Mouse (Mus musculus) midbrain, embryonic 14.5 days (tissue): Measurements from ENCODE around the gene Extl2. TPM values are rescaled to one million over a fixed set of nuclear protein-coding genes. Genes with fewer than 3 reads are reported as not detected.
A peak's percentile ranks its signal among the peaks of the same experiment; 100 is the strongest.

Experiments used
- ATAC-seq: fragments of 200-750 bp; cut with Nextera tagmentation; 2 replicates; pipeline ENCODE4 v1.8.0; 2017; ENCODE audit warnings: moderate number of reproducible peaks, moderate library complexity; ENCODE audit not compliant: low FRiP score, low TSS enrichment
- DNase-seq: peaks from one replicate; pipeline ENCODE4 v3.0.0-alpha.2; 2015
- H3K27ac ChIP-seq: fragments of 300-500 bp; sonication (generic); replicated peaks from 2 replicates; pipeline ENCODE4 v1.5.1; 2014; ENCODE audit warnings: mild to moderate bottlenecking, low read depth, low read length, moderate library complexity
- H3K27me3 ChIP-seq: fragments of 300-500 bp; sonication (generic); 2 replicates; pipeline ENCODE4 v1.6.1; 2014; ENCODE audit warnings: low read length, control low read depth, mixed read lengths; ENCODE audit not compliant: control insufficient read depth, insufficient read depth
- H3K36me3 ChIP-seq: fragments of 300-500 bp; sonication (generic); 2 replicates; pipeline ENCODE4 v1.6.1; 2014; ENCODE audit warnings: low read length, control low read depth; ENCODE audit not compliant: control insufficient read depth, insufficient read depth
- H3K4me1 ChIP-seq: fragments of 300-500 bp; sonication (generic); 2 replicates; pipeline ENCODE4 v1.6.1; 2014; ENCODE audit warnings: mild to moderate bottlenecking, antibody characterized with exemption, low read length, control low read depth; ENCODE audit not compliant: control insufficient read depth, insufficient read depth
- H3K4me2 ChIP-seq: fragments of 300-500 bp; sonication (generic); 2 replicates; pipeline ENCODE4 v1.6.1; 2014; ENCODE audit warnings: mild to moderate bottlenecking, low read length, moderate library complexity
- H3K4me3 ChIP-seq: fragments of 300-500 bp; sonication (generic); replicated peaks from 2 replicates; pipeline ENCODE4 v1.5.1; 2014; ENCODE audit warnings: low read depth, low read length
- H3K9ac ChIP-seq: fragments of 300-500 bp; sonication (generic); replicated peaks from 2 replicates; pipeline ENCODE4 v1.6.1; 2014; ENCODE audit warnings: mild to moderate bottlenecking, low read length, moderate library complexity
- H3K9me3 ChIP-seq: fragments of 300-500 bp; sonication (generic); 2 replicates; pipeline ENCODE4 v1.6.1; 2016; ENCODE audit warnings: low read length, control low read depth, mixed read lengths; ENCODE audit not compliant: control insufficient read depth
- WGBS: fragments of 180-500 bp; shearing (Covaris S2); extraction: QIAGEN DNeasy Blood & Tissue Kit; methylation state at CpG from one replicate; pipeline ENCODE4 v1.1.7; 2014; 5-methylcytosine and 5-hydroxymethylcytosine counted together
- polyA plus RNA-seq: library from polyadenylated mRNA; unstranded; fragments of >200 nt; fragmentation: Nextera tagmentation; extraction: Ambion mirVana; gene quantifications from 2 replicates; pipeline ENCODE4 v1.2.1, GENCODE M21; 2014

Gene Extl2
- polyA plus RNA-seq, 1 experiment from 2014 or later: 32.8 TPM

- ATAC-seq: no peak
- 87% methylated on average over 10 of the region's 10 CpGs for WGBS
- peaks cover 35% of the 10 kb centered on the region for H3K36me3 ChIP-seq
- H3K27me3 ChIP-seq: no peaks in the 10 kb centered on the region
- no peak for DNase-seq
- H3K9me3 ChIP-seq: no peaks in the 10 kb centered on the region
- no peak overlapping the region for H3K4me2 ChIP-seq
- no peak overlapping the region for H3K27ac ChIP-seq
- H3K4me1 ChIP-seq: no peaks in the 10 kb centered on the region
- no peak overlapping the region for H3K9ac ChIP-seq
- H3K4me3 ChIP-seq: no peak overlapping the region
Measured at GRCm38 (mm10) chr3:115993025-115993424, 14.2 kb upstream of the Extl2 start.

- 92% methylated on average over 5 of the region's 5 CpGs for WGBS
- no peak overlapping the region for H3K4me2 ChIP-seq
- DNase-seq (no peak), ATAC-seq (no peak)
- no peaks in the 10 kb centered on the region for H3K9me3 ChIP-seq
- no peak overlapping the region for H3K27ac ChIP-seq
- H3K27me3 ChIP-seq: no peaks in the 10 kb centered on the region
- H3K36me3 ChIP-seq: peaks cover 29% of the 10 kb centered on the region
- H3K4me3 ChIP-seq: no peak overlapping the region
- H3K4me1 ChIP-seq: no peaks in the 10 kb centered on the region
- H3K9ac ChIP-seq: no peak overlapping the region
Measured at GRCm38 (mm10) chr3:115996929-115997328, 10.3 kb upstream of the Extl2 start.

GRCm38 (mm10) chr3:116006284-116006977 is 831 bp upstream of the Extl2 start:
- H3K4me3 ChIP-seq: peak overlapping the region; percentile 82
- H3K9me3 ChIP-seq: no peaks in the 10 kb centered on the region
- peak overlapping the region; percentile 96 for H3K4me2 ChIP-seq
- WGBS: 9% methylated on average over 12 of the region's 12 CpGs
- peak; percentile 44 for DNase-seq
- ATAC-seq: no peak
- H3K4me1 ChIP-seq: peaks cover 28% of the 10 kb centered on the region
- H3K27me3 ChIP-seq: no peaks in the 10 kb centered on the region
- peak overlapping the region; percentile 89 for H3K27ac ChIP-seq
- peak overlapping the region; percentile 79 for H3K9ac ChIP-seq
- peaks cover 16% of the 10 kb centered on the region for H3K36me3 ChIP-seq

- peak overlapping the region; percentile 89 for H3K27ac ChIP-seq
- H3K4me3 ChIP-seq: peak overlapping the region; percentile 82
- 0% methylated on average over 12 of the region's 12 CpGs for WGBS
- no peaks in the 10 kb centered on the region for H3K27me3 ChIP-seq
- H3K4me1 ChIP-seq: peaks cover 28% of the 10 kb centered on the region
- H3K9me3 ChIP-seq: no peaks in the 10 kb centered on the region
- peak; percentile 86 for DNase-seq
- H3K36me3 ChIP-seq: peaks cover 9% of the 10 kb centered on the region
- H3K9ac ChIP-seq: peak overlapping the region; percentile 79
- H3K4me2 ChIP-seq: peak overlapping the region; percentile 96
- ATAC-seq: peak; percentile 64
Measured at GRCm38 (mm10) chr3:116007941-116008440, 729 bp downstream of the Extl2 start.

- 82% methylated on average over 17 of the region's 17 CpGs for WGBS
- DNase-seq (no peak), ATAC-seq (no peak)
- no peaks in the 10 kb centered on the region for H3K9me3 ChIP-seq
- no peak overlapping the region for H3K9ac ChIP-seq
- H3K27me3 ChIP-seq: no peaks in the 10 kb centered on the region
- H3K36me3 ChIP-seq: 0 out of 2 replicates have a peak, but pooled peaks cover 4% of the 10 kb centered on the region
- peak overlapping the region; percentile 96 for H3K4me2 ChIP-seq
- H3K27ac ChIP-seq: no peak overlapping the region
- H3K4me3 ChIP-seq: no peak overlapping the region
- peaks cover 26% of the 10 kb centered on the region for H3K4me1 ChIP-seq
Measured at GRCm38 (mm10) chr3:116009622-116010344, 2.5 kb downstream of the Extl2 start.

- H3K36me3 ChIP-seq: no peaks in the 10 kb centered on the region
- ATAC-seq (no peak), DNase-seq (no peak)
- H3K4me2 ChIP-seq: no peak overlapping the region
- no peak overlapping the region for H3K4me3 ChIP-seq
- peaks cover 4% of the 10 kb centered on the region; the same call in 1 of the 2 replicates for H3K4me1 ChIP-seq
- no peak overlapping the region for H3K27ac ChIP-seq
- H3K9me3 ChIP-seq: no peaks in the 10 kb centered on the region
- no peaks in the 10 kb centered on the region for H3K27me3 ChIP-seq
- WGBS: 96% methylated on average over 6 of the region's 6 CpGs
- no peak overlapping the region for H3K9ac ChIP-seq
Measured at GRCm38 (mm10) chr3:116014901-116015300, 7.6 kb downstream of the Extl2 start.

GRCm38 (mm10) chr3:116016116-116016515 is 8.9 kb downstream of the Extl2 start:
- WGBS: 93% methylated on average over 13 of the region's 13 CpGs
- no peak overlapping the region for H3K27ac ChIP-seq

GRCm38 (mm10) chr3:116018606-116019005 is 11.3 kb downstream of the Extl2 start:
- H3K36me3 ChIP-seq: no peaks in the 10 kb centered on the region
- no peak overlapping the region for H3K4me3 ChIP-seq
- 72% methylated on average over 4 of the region's 4 CpGs for WGBS
- H3K9me3 ChIP-seq: no peaks in the 10 kb centered on the region
- H3K27ac ChIP-seq: no peak overlapping the region
- ATAC-seq (no peak), DNase-seq (no peak)
- H3K27me3 ChIP-seq: no peaks in the 10 kb centered on the region
- no peak overlapping the region for H3K9ac ChIP-seq
- H3K4me2 ChIP-seq: no peak overlapping the region
- 0 out of 2 replicates have a peak, but pooled peaks cover 2% of the 10 kb centered on the region for H3K4me1 ChIP-seq

More at GRCm38 (mm10) chr3:116016116-116016515, 8.9 kb downstream of the Extl2 start:
- Histone ChIP-seq H3K9ac (no peak overlapping the region), H3K4me1 (no peaks in the 10 kb centered on the region), H3K9me3 (no peaks in the 10 kb centered on the region), H3K27me3 (no peaks in the 10 kb centered on the region), H3K36me3 (no peaks in the 10 kb centered on the region), H3K4me2 (no peak overlapping the region), H3K4me3 (no peak overlapping the region)
- DNase-seq (no peak), ATAC-seq (no peak)
